Mouse (Mus musculus): Measurements from ENCODE around the gene Gramd1a. TPM values are rescaled to one million over a fixed set of nuclear protein-coding genes. Genes with fewer than 3 reads are reported as not detected.

Gramd1a gene
- total and polyA plus RNA-seq, 3 experiments = 19.2 to 56.7 (median 52.7) TPM

DNA sequence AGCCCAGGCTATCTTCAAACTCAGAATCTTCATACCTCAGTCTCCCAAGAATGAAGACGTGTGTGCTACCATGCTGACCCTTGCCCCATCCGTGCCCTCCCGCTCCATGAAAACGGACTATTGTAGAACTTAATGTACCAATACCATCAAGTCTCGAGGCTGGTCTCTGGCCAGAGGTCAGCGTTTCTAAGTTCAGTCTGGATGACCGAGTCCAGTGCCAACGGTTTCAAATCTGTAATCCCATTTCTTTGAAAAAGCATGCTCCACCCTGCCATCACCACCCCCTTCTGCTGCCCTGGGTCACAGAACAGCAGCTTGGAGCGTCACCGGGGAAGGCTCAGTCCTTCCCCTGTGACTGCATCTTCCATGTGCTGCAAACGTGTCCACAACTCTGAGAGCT is 47.9 kb downstream of the Gramd1a start:
- Histone ChIP-seq H3K36me3 (replicated peaks) (no peaks in the 10 kb centered on the region), H3K4me3 (ENCODE audit: low read depth, low read length) (no peak overlapping the region), H3K27me3 (ENCODE audit: insufficient read depth, low read length) (peaks cover 2% of the 10 kb centered on the region; the same call in 1 of the 2 replicates), H3K4me1 (ENCODE audit: insufficient read depth, low read depth, low read length) (no peaks in the 10 kb centered on the region), H3K9me3 (replicated peaks) (peaks cover 37% of the 10 kb centered on the region)
- DNase-seq (ENCODE audit: low spot score) (no peak), ATAC-seq (ENCODE audit: extremely low read depth, insufficient number of reproducible peaks, low FRiP score, poor library complexity, severe bottlenecking) (no peak)
- TF ChIP-seq TAL1 (conservative IDR thresholded peaks at IDR 0.05; ENCODE audit: low read depth, low read length) (no peak), GATA2 (IDR thresholded peaks at IDR 0.05; ENCODE audit: borderline replicate concordance, low read depth, low read length) (no peak), GATA1 (IDR thresholded peaks at IDR 0.05; ENCODE audit: borderline replicate concordance, low read length) (no peak), POLR2AphosphoS5 (IDR thresholded peaks at IDR 0.05; ENCODE audit: insufficient replicate concordance, low read depth, low read length) (no peak), CTCF (IDR thresholded peaks at IDR 0.05; ENCODE audit: low read depth, low read length) (no peak)

DNA sequence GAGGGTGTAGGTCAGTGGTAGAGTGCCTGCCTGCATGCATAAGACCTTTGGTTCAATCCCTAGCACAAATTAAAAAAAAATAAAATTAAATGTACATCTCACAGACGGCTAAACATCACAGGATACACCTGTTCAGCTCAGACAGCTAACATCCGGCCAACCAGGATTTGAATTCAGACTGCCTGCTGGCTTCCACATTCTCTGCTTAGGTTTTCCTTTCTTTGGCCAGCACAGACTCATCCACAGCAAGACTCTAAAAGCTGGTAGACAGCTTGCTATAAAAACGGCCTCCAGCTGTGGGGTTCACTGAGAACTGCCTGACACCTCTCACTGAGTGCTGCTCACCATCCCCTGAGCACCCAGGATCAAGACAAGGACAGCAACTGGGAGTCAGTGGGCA is 49.5 kb downstream of the Gramd1a start:
- no peaks in the 10 kb centered on the region for H3K36me3 ChIP-seq (replicated peaks)
- DNase-seq (ENCODE audit: low spot score) = no peak
- H3K4me1 ChIP-seq (ENCODE audit: insufficient read depth, low read depth, low read length) = no peaks in the 10 kb centered on the region
- H3K4me3 ChIP-seq (ENCODE audit: low read depth, low read length) = no peak overlapping the region
- peaks cover 4% of the 10 kb centered on the region; the same call in 1 of the 2 replicates for H3K27me3 ChIP-seq (ENCODE audit: insufficient read depth, low read length)
- no peak for ATAC-seq (ENCODE audit: extremely low read depth, insufficient number of reproducible peaks, low FRiP score, poor library complexity, severe bottlenecking)
- H3K9me3 ChIP-seq (replicated peaks) = peaks cover 46% of the 10 kb centered on the region
- no peak for TF ChIP-seq CTCF (IDR thresholded peaks at IDR 0.05; ENCODE audit: low read depth, low read length)
- no peak for TF ChIP-seq POLR2AphosphoS5 (IDR thresholded peaks at IDR 0.05; ENCODE audit: insufficient replicate concordance, low read depth, low read length)
- no peak for TF ChIP-seq TAL1 (conservative IDR thresholded peaks at IDR 0.05; ENCODE audit: low read depth, low read length)
- no peak for TF ChIP-seq GATA2 (IDR thresholded peaks at IDR 0.05; ENCODE audit: borderline replicate concordance, low read depth, low read length)
- TF ChIP-seq GATA1 (IDR thresholded peaks at IDR 0.05; ENCODE audit: borderline replicate concordance, low read length) = no peak

DNA sequence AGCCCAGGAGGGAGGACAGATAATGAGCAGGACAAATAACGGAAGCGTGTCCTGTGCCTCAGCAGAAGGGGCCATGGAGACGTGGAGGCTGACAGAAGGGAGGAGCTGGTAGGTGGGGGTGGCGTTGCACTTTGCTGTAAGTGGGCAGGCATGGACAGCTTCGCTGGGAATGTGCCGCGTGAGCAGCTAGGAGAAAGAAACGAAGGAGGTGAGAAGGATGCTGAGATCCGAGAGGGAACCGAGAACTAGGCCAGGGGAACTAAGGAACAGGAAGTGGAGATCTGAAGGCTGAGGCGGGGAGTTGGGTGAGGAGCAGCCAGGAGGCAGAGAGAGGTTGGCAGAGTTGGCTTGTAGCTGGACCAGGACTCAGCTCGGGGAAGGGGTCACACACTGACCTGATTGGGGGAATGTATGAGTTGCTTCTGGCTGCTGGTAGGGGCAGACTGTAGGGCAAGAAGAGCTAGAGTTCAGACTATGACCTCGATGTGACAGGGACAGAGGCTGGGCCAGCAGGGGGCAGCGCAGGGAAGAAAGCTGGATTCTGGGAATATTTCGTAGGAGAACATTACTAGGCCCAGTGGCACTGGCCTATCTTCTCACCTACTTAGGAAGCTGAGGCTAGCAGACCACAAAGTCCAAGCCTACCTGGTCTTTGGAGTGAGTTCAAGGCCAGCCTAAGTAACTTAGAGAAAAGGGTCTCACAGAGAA is 50.5 kb downstream of the Gramd1a start:
- Histone ChIP-seq H3K4me3 (ENCODE audit: low read depth, low read length) (no peak overlapping the region), H3K9me3 (replicated peaks) (peaks cover 39% of the 10 kb centered on the region), H3K4me1 (ENCODE audit: insufficient read depth, low read depth, low read length) (no peaks in the 10 kb centered on the region), H3K36me3 (replicated peaks) (no peaks in the 10 kb centered on the region), H3K27me3 (ENCODE audit: insufficient read depth, low read length) (peaks cover 4% of the 10 kb centered on the region; the same call in 1 of the 2 replicates)
- no peak for TF ChIP-seq CTCF (IDR thresholded peaks at IDR 0.05; ENCODE audit: low read depth, low read length)
- no peak for TF ChIP-seq GATA1 (IDR thresholded peaks at IDR 0.05; ENCODE audit: borderline replicate concordance, low read length)
- no peak for TF ChIP-seq TAL1 (conservative IDR thresholded peaks at IDR 0.05; ENCODE audit: low read depth, low read length)
- no peak for TF ChIP-seq POLR2AphosphoS5 (IDR thresholded peaks at IDR 0.05; ENCODE audit: insufficient replicate concordance, low read depth, low read length)
- no peak for TF ChIP-seq GATA2 (IDR thresholded peaks at IDR 0.05; ENCODE audit: borderline replicate concordance, low read depth, low read length)
- no peak for DNase-seq (ENCODE audit: low spot score)
- ATAC-seq (ENCODE audit: extremely low read depth, insufficient number of reproducible peaks, low FRiP score, poor library complexity, severe bottlenecking) = no peak

DNA sequence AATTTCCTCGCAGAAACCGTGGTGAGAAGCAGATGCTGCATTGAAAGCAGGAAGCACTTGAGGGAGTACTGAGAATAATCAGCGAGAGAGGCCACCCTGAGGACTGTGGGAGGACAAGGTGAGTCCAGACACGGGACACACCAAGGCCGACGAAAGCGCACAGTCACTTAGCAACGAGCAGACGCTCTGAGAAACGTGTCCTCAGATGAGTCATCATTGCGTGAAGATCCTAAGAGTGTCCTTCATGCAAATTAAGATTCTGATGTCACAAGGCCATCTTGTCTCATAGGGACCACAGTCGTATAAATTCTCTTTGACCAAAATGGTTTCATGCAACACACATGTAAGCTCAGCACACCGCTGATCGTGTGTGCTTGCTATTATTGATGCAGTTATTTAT is 54.9 kb downstream of the Gramd1a start:
- TF ChIP-seq TAL1 (conservative IDR thresholded peaks at IDR 0.05; ENCODE audit: low read depth, low read length) (no peak), CTCF (IDR thresholded peaks at IDR 0.05; ENCODE audit: low read depth, low read length) (no peak), POLR2AphosphoS5 (IDR thresholded peaks at IDR 0.05; ENCODE audit: insufficient replicate concordance, low read depth, low read length) (no peak), GATA2 (IDR thresholded peaks at IDR 0.05; ENCODE audit: borderline replicate concordance, low read depth, low read length) (no peak), GATA1 (IDR thresholded peaks at IDR 0.05; ENCODE audit: borderline replicate concordance, low read length) (no peak)
- ATAC-seq (ENCODE audit: extremely low read depth, insufficient number of reproducible peaks, low FRiP score, poor library complexity, severe bottlenecking) = no peak
- no peak for DNase-seq (ENCODE audit: low spot score)

DNA sequence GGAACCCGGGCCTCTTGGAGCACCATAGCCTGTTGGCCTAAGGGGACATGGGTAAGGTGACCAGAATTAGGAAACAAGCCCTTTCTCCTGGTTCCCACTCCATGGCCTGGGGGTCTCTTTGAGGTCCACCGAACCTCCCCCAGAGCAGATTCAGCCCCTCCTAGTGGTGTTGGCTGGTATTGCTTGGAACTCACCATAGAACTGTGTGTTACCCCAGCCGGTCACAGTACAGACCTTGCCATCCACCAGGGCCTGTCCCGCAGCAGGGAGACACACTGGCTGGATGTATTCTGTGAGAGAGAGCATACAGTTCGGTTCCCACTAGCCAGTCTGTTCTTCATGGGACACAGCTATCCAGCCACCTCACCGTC is 56.1 kb downstream of the Gramd1a start:
- 0 out of 2 replicates have a peak, but pooled peaks have one; percentile 7 for TF ChIP-seq CTCF (IDR thresholded peaks at IDR 0.05; ENCODE audit: low read depth, low read length)
- no peak for TF ChIP-seq TAL1 (conservative IDR thresholded peaks at IDR 0.05; ENCODE audit: low read depth, low read length)
- no peak for TF ChIP-seq GATA2 (IDR thresholded peaks at IDR 0.05; ENCODE audit: borderline replicate concordance, low read depth, low read length)
- TF ChIP-seq POLR2AphosphoS5 (IDR thresholded peaks at IDR 0.05; ENCODE audit: insufficient replicate concordance, low read depth, low read length) = no peak
- Histone ChIP-seq H3K4me3 (ENCODE audit: low read depth, low read length) (no peak overlapping the region), H3K9me3 (replicated peaks) (peaks cover 33% of the 10 kb centered on the region), H3K27me3 (ENCODE audit: insufficient read depth, low read length) (peaks cover 4% of the 10 kb centered on the region; the same call in 1 of the 2 replicates), H3K4me1 (ENCODE audit: insufficient read depth, low read depth, low read length) (no peaks in the 10 kb centered on the region), H3K36me3 (replicated peaks) (no peaks in the 10 kb centered on the region)
- no peak for ATAC-seq (ENCODE audit: extremely low read depth, insufficient number of reproducible peaks, low FRiP score, poor library complexity, severe bottlenecking)
- no peak for DNase-seq (ENCODE audit: low spot score)

More for the DNA sequence above, 54.9 kb downstream of the Gramd1a start:
- H3K4me3 ChIP-seq (ENCODE audit: low read depth, low read length) = no peak overlapping the region
- H3K27me3 ChIP-seq (ENCODE audit: insufficient read depth, low read length) = peaks cover 4% of the 10 kb centered on the region; the same call in 1 of the 2 replicates
- H3K36me3 ChIP-seq (replicated peaks) = no peaks in the 10 kb centered on the region
- H3K4me1 ChIP-seq (ENCODE audit: insufficient read depth, low read depth, low read length) = no peaks in the 10 kb centered on the region
- peaks cover 36% of the 10 kb centered on the region for H3K9me3 ChIP-seq (replicated peaks)

DNA sequence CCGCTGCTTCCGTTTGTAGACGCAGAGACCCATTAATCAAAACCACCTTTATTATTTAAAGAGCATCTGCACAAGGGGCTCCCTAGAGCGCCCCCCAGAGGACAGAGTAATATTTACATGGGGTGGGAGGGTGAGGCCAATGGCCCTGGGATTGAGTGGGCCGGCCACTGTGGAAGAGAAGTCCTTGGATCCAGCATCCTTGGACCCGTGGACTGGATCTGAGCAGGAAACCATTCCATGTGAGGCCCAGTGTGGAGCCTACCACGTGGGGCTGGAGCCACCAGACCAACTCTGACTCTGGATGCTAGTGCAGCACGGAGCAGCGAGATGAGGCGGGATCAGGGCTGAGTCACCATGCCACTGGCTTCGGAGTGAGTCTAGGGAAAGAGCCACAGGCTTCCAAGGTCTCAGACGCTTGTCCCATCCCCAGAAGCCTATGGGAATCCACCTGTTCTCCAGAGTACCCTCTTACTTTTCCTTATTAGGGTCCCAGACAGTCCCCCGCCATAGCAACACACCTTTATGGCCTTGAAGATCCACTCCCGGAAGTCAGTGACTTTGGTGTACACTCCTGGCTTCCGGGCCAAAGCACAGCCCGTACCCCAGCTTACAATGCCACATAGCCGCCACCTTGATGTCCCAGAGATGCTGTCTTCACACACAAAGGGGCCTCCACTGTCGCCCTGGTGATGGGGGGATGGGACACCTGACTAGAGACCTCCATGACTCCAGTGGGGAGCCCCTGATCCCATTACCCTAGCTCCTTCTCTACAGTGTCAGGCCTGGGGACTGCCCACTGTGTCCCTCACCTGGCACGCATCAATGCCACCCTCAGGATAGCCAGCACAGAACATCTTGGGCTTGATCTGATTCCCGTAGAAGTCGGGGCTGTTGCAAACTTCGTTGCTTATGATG is 56.7 kb downstream of the Gramd1a start:
- no peaks in the 10 kb centered on the region for H3K36me3 ChIP-seq (replicated peaks)
- TF ChIP-seq TAL1 (conservative IDR thresholded peaks at IDR 0.05; ENCODE audit: low read depth, low read length) (no peak), POLR2AphosphoS5 (IDR thresholded peaks at IDR 0.05; ENCODE audit: insufficient replicate concordance, low read depth, low read length) (no peak), GATA1 (IDR thresholded peaks at IDR 0.05; ENCODE audit: borderline replicate concordance, low read length) (no peak), CTCF (IDR thresholded peaks at IDR 0.05; ENCODE audit: low read depth, low read length) (no peak), GATA2 (IDR thresholded peaks at IDR 0.05; ENCODE audit: borderline replicate concordance, low read depth, low read length) (no peak)
- DNase-seq (ENCODE audit: low spot score) (no peak), ATAC-seq (ENCODE audit: extremely low read depth, insufficient number of reproducible peaks, low FRiP score, poor library complexity, severe bottlenecking) (no peak)
- H3K9me3 ChIP-seq (replicated peaks) = peaks cover 33% of the 10 kb centered on the region
- H3K4me3 ChIP-seq (ENCODE audit: low read depth, low read length) = no peak overlapping the region
- H3K27me3 ChIP-seq (ENCODE audit: insufficient read depth, low read length) = peaks cover 4% of the 10 kb centered on the region; the same call in 1 of the 2 replicates
- no peaks in the 10 kb centered on the region for H3K4me1 ChIP-seq (ENCODE audit: insufficient read depth, low read depth, low read length)

All from G1E (cell line).